Mouse (Mus musculus) heart, embryonic 13.5 days (tissue): ENCODE data around the gene Jmjd6. TPM values are rescaled to one million over a fixed set of nuclear protein-coding genes. Genes with fewer than 3 reads are reported as not detected.
A peak's percentile ranks its signal among the peaks of the same experiment; 100 is the strongest.
"Not testable (repeated sequence)": the region's sequence is repeated elsewhere in the genome, so short reads cannot be mapped to it uniquely, and the experiment has no call there.

Experiments
- ATAC-seq: fragments of 200-750 bp; cut with Nextera tagmentation; 2 replicates; pipeline ENCODE4 v1.8.0; 2017; ENCODE audit warnings: moderate TSS enrichment; ENCODE audit not compliant: insufficient number of reproducible peaks, low FRiP score, low TSS enrichment; ENCODE audit errors: extremely low read depth
- H3K27ac ChIP-seq: fragments of 300-500 bp; sonication (generic); replicated peaks from 2 replicates; pipeline ENCODE4 v1.5.1; 2015; ENCODE audit warnings: moderate library complexity, mild to moderate bottlenecking, inconsistent platforms
- H3K27me3 ChIP-seq: fragments of 300-500 bp; sonication (generic); replicated peaks from 2 replicates; pipeline ENCODE4 v1.6.1; 2015; ENCODE audit warnings: mild to moderate bottlenecking, inconsistent platforms
- H3K36me3 ChIP-seq: fragments of 300-500 bp; sonication (generic); 2 replicates; pipeline ENCODE4 v1.6.1; 2015; ENCODE audit warnings: mild to moderate bottlenecking, inconsistent platforms
- H3K4me1 ChIP-seq: fragments of 300-500 bp; sonication (generic); 2 replicates; pipeline ENCODE4 v1.6.1; 2015; ENCODE audit warnings: inconsistent platforms
- H3K4me2 ChIP-seq: fragments of 300-500 bp; sonication (generic); 2 replicates; pipeline ENCODE4 v1.6.1; 2015; ENCODE audit warnings: inconsistent platforms, mild to moderate bottlenecking, moderate library complexity
- H3K4me3 ChIP-seq: fragments of 300-500 bp; sonication (generic); 2 replicates; pipeline ENCODE4 v1.5.1; 2015; ENCODE audit warnings: moderate library complexity, mild to moderate bottlenecking, inconsistent platforms
- H3K9ac ChIP-seq: fragments of 300-500 bp; sonication (generic); 2 replicates; pipeline ENCODE4 v1.6.1; 2015; ENCODE audit warnings: inconsistent platforms, mild to moderate bottlenecking, moderate library complexity
- H3K9me3 ChIP-seq: fragments of 300-500 bp; sonication (generic); 2 replicates; pipeline ENCODE4 v1.6.1; 2016; ENCODE audit warnings: inconsistent platforms
- WGBS: fragments of 180-500 bp; shearing (Covaris S2); methylation state at CpG from one replicate; pipeline ENCODE4 v1.1.7; 2015; ENCODE audit warnings: mixed read lengths; 5-methylcytosine and 5-hydroxymethylcytosine counted together
- polyA plus RNA-seq: library from polyadenylated mRNA; unstranded; fragments of >200 nt; fragmentation: Nextera tagmentation; extraction: Ambion mirVana; gene quantifications from 2 replicates; pipeline ENCODE4 v1.2.1, GENCODE M21; 2015

Jmjd6 gene
- polyA plus RNA-seq, 1 experiment from 2014 or later, result 61.7 TPM

GRCm38 (mm10) chr11:116838936-116839335 is 4.3 kb downstream of the Jmjd6 start:
- Histone ChIP-seq H3K27ac (no peak overlapping the region), H3K4me2 (no peak overlapping the region), H3K4me1 (peaks cover 34% of the 10 kb centered on the region), H3K36me3 (peaks cover 77% of the 10 kb centered on the region), H3K27me3 (no peaks in the 10 kb centered on the region), H3K9ac (0 out of 2 replicates have a peak overlapping the region, but pooled peaks have one; percentile 72), H3K9me3 (no peaks in the 10 kb centered on the region), H3K4me3 (peak overlapping the region; percentile 22; the same call in 1 of the 2 replicates)
- WGBS, result 87% methylated on average over 14 of the region's 14 CpGs
- ATAC-seq, result no peak

GRCm38 (mm10) chr11:116837441-116837840 is 5.8 kb downstream of the Jmjd6 start:
- Histone ChIP-seq H3K4me1 (peaks cover 37% of the 10 kb centered on the region), H3K27ac (no peak overlapping the region), H3K9me3 (no peaks in the 10 kb centered on the region), H3K9ac (no peak overlapping the region), H3K4me3 (no peak overlapping the region), H3K36me3 (peaks cover 89% of the 10 kb centered on the region), H3K4me2 (no peak overlapping the region), H3K27me3 (no peaks in the 10 kb centered on the region)
- 90% methylated on average over 10 of the region's 10 CpGs for WGBS
- ATAC-seq, result no peak

GRCm38 (mm10) chr11:116836283-116836682 is 7.0 kb downstream of the Jmjd6 start:
- Histone ChIP-seq H3K9me3 (no peaks in the 10 kb centered on the region), H3K4me3 (no peak overlapping the region), H3K4me1 (peaks cover 29% of the 10 kb centered on the region), H3K36me3 (peaks cover 92% of the 10 kb centered on the region), H3K27me3 (no peaks in the 10 kb centered on the region), H3K27ac (no peak overlapping the region), H3K9ac (no peak overlapping the region), H3K4me2 (no peak overlapping the region)
- ATAC-seq, result no peak
- WGBS, result 93% methylated on average over 4 of the region's 4 CpGs

DNA sequence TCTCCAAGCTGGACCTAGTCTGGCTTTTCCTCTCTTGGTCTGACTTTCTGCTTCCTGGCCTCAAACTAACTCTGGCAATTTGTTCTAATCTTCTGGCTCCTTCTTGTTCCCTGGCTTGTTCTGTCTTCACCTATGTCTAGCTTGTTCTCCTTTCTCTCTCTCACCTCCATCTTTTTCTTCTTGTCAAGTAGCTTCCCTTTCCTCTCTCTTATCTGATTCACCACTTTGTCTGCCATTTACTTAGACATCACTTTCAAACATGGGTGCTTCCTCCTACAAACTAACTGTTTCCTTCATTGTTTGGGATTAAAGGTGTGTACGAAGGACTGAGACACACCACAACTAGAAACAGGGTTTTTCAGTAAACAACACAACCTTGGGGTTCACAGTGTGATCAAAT is 8.3 kb downstream of the Jmjd6 start:
- H3K4me3 ChIP-seq, result no peak overlapping the region
- WGBS, result 88% methylated on average over 1 of the region's 1 CpGs

DNA sequence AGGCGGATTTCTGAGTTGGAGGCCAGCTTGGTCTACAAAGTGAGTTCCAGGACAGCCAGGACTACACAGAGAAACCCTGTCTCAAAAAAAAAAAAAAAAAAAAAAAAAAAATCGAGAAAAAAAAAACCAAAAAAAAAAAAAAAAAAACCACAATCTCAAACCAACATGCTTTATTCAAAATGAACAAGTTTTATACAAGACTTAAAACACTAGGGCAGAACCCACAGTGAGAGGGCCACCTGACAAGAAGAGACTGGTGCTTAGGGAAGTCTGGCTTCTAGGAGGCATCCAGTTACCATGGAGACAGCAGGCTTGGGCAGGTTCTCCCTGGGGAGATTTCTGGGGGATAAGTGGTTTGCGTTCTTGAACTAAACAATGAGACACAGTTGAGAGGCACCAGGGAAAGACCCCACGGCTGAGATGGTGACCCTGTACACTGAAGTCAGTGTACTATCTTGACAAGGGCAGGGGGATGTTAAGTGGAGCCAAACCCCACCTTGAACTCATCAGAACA is 11.0 kb downstream of the Jmjd6 start:
- H3K9ac ChIP-seq, result no peak overlapping the region
- WGBS, result 42% methylated on average over 4 of the region's 4 CpGs
- peaks cover 55% of the 10 kb centered on the region for H3K36me3 ChIP-seq
- no peak overlapping the region for H3K27ac ChIP-seq
- no peak overlapping the region for H3K4me2 ChIP-seq
- no peak overlapping the region for H3K4me3 ChIP-seq
- H3K27me3 ChIP-seq, result no peaks in the 10 kb centered on the region
- peaks cover 25% of the 10 kb centered on the region for H3K4me1 ChIP-seq
- ATAC-seq, result no peak
- H3K9me3 ChIP-seq, result no peaks in the 10 kb centered on the region

More for the DNA sequence above, 8.3 kb downstream of the Jmjd6 start:
- H3K9me3 ChIP-seq, result no peaks in the 10 kb centered on the region
- H3K4me2 ChIP-seq, result no peak overlapping the region
- H3K27me3 ChIP-seq, result no peaks in the 10 kb centered on the region
- H3K27ac ChIP-seq, result no peak overlapping the region
- H3K36me3 ChIP-seq, result peaks cover 82% of the 10 kb centered on the region
- no peak for ATAC-seq
- peaks cover 18% of the 10 kb centered on the region for H3K4me1 ChIP-seq
- H3K9ac ChIP-seq, result no peak overlapping the region

GRCm38 (mm10) chr11:116827534-116828165 is 15.6 kb downstream of the Jmjd6 start, which contains the start of gene Mxra7:
Mxra7 (minus strand) TSS chr11:116828046.
- peak; percentile 53 for ATAC-seq
- Histone ChIP-seq H3K27me3 (no peaks in the 10 kb centered on the region), H3K4me3 (peak within 1 kb of the TSS; percentile 83), H3K36me3 (peaks cover 12% of the 10 kb centered on the region), H3K9ac (peak within 1 kb of the TSS; percentile 94), H3K9me3 (no peaks in the 10 kb centered on the region), H3K4me2 (peak within 1 kb of the TSS; percentile 85), H3K27ac (peak within 1 kb of the TSS; percentile 83), H3K4me1 (peaks cover 49% of the 10 kb centered on the region)
- WGBS, result under 1% methylated on average over 71 of the region's 71 CpGs

DNA sequence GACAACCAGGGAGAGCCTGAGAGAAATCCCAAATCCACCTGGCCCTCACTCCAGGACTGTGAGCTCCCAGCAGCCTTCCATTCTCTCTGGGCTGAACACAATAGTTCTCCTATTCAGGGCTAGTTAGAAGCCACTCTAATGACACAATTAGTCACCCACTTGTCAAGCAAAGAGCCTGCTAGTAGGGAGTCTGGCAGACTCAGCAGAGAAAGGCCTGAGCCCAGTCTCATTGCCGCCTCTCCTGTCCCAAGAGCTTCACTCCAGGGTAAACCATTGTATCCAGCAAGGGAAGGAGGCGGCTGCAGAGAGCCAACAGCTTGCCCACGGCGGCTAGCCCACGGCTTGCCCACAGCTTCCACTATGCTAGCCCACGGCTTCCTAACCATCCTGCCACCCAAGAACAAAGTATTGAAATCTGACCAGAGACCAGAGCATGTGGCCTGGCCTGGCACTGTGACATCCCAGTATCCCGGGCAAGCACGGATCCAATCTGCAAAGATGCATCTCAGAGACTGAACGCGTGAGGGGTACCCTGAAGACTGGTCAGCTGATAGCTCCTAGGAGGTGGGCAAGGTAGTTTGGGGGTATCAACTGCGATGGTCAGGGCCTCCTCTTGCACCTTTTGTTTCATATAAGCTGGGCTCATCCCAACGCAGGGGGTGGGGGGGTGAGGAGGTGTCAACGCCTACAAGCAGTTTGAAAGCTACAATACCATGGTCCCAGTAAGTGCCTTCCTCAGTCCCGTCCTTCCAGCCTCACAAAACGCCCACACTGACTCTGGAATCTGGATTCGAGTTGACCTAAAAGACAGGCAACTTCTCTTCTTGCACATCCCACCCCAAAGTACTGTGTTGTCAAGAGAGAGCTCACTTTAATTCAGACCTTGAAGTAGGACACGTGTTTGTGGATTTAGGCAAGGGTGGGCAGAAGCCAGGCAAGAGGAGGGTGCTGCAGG is 16.4 kb downstream of the Jmjd6 start:
- Histone ChIP-seq H3K9ac (peak overlapping the region; percentile 94), H3K4me2 (peak overlapping the region; percentile 85), H3K36me3 (peaks cover 12% of the 10 kb centered on the region), H3K4me3 (peak overlapping the region; percentile 83), H3K27ac (peak overlapping the region; percentile 83), H3K4me1 (peaks cover 57% of the 10 kb centered on the region), H3K9me3 (no peaks in the 10 kb centered on the region), H3K27me3 (no peaks in the 10 kb centered on the region)
- 41% methylated on average over 17 of the region's 17 CpGs for WGBS
- no peak for ATAC-seq

- Histone ChIP-seq H3K27ac (peak overlapping the region; percentile 48; the same call in 1 of the 2 replicates), H3K4me2 (peak overlapping the region; percentile 27; the same call in 1 of the 2 replicates), H3K27me3 (no peaks in the 10 kb centered on the region), H3K4me1 (peaks cover 73% of the 10 kb centered on the region), H3K4me3 (peak overlapping the region; percentile 10), H3K9me3 (no peaks in the 10 kb centered on the region), H3K9ac (peak overlapping the region; percentile 45; the same call in 1 of the 2 replicates), H3K36me3 (peaks cover 3% of the 10 kb centered on the region; the same call in 1 of the 2 replicates)
- 60% methylated on average over 5 of the region's 5 CpGs for WGBS
- no peak for ATAC-seq
These were observed 18.0 kb downstream of the Jmjd6 start for GRCm38 (mm10) chr11:116825230-116825629.

- H3K4me2 ChIP-seq, H3K9ac ChIP-seq, H3K4me3 ChIP-seq, H3K27ac ChIP-seq, H3K27me3 ChIP-seq, H3K9me3 ChIP-seq, H3K36me3 ChIP-seq, ATAC-seq: not testable (repeated sequence)
- H3K4me1 ChIP-seq, result peaks cover 79% of the 10 kb centered on the region
- 93% methylated on average over 10 of the region's 10 CpGs for WGBS
These were observed 19.4 kb downstream of the Jmjd6 start for GRCm38 (mm10) chr11:116823885-116824284.

GRCm38 (mm10) chr11:116823255-116823654 is 20.0 kb downstream of the Jmjd6 start:
- H3K4me2 ChIP-seq, result no peak overlapping the region
- H3K9me3 ChIP-seq, result no peaks in the 10 kb centered on the region
- peaks cover 3% of the 10 kb centered on the region; the same call in 1 of the 2 replicates for H3K36me3 ChIP-seq
- no peaks in the 10 kb centered on the region for H3K27me3 ChIP-seq
- H3K27ac ChIP-seq, result no peak overlapping the region
- WGBS, result 98% methylated on average over 2 of the region's 2 CpGs
- no peak overlapping the region for H3K9ac ChIP-seq
- ATAC-seq, result no peak
- H3K4me1 ChIP-seq, result peaks cover 77% of the 10 kb centered on the region
- no peak overlapping the region for H3K4me3 ChIP-seq

- Histone ChIP-seq H3K9me3 (no peaks in the 10 kb centered on the region), H3K36me3 (peaks cover 3% of the 10 kb centered on the region; the same call in 1 of the 2 replicates), H3K27ac (peak overlapping the region; percentile 96), H3K4me2 (peak overlapping the region; percentile 58), H3K27me3 (no peaks in the 10 kb centered on the region), H3K4me3 (no peak overlapping the region), H3K4me1 (peaks cover 74% of the 10 kb centered on the region), H3K9ac (peak overlapping the region; percentile 77)
- WGBS, result 81% methylated on average over 10 of the region's 10 CpGs
- no peak for ATAC-seq
These were observed 20.6 kb downstream of the Jmjd6 start for GRCm38 (mm10) chr11:116822626-116823025.
